ENCODE assay signal across 9 mouse cellular contexts in genomic region chr1:39911446-39911845, GRCm38 (mm10). TPM values are rescaled to one million over a fixed set of nuclear protein-coding genes. Genes with fewer than 3 reads are reported as not detected.
DNase-seq lines count a peak whose midpoint lies in the region; ATAC-seq and TF ChIP-seq lines count a peak whose summit lies in the region.
"Had no signal": no experiment of that assay in that cellular context is flagged by ENCODE, and none has a peak within 500 bp of the region (broad histone marks: within the 10 kb centered on the region; RNA-seq: fewer than 3 reads in every experiment).

No protein-coding gene starts in this region.

- no peaks in the 10 kb centered on the region for H3K27me3 ChIP-seq in Patski
- H3K27me3 ChIP-seq in forebrain, postnatal 0 days (ENCODE audit: insufficient read depth, low read length): no peaks in the 10 kb centered on the region
- H3K27me3 ChIP-seq in liver, embryonic 11.5 days (replicated peaks; ENCODE audit: control insufficient read depth, insufficient read depth, low read length): no peaks in the 10 kb centered on the region
- no peaks in the 10 kb centered on the region for H3K27me3 ChIP-seq in small intestine, adult 2 months (ENCODE audit: control insufficient read depth, insufficient read depth, low read length)
- H3K27me3 ChIP-seq: heart, embryonic 15.5 days had no signal

- no peak for ATAC-seq in Patski
- peak; percentile 71 for ATAC-seq in forebrain, postnatal 0 days
- 0 out of 2 replicates have a peak, but pooled peaks have one; percentile 7 for ATAC-seq in liver, embryonic 11.5 days (replicated peaks; ENCODE audit: low FRiP score)

- no peak overlapping the region for H3K4me2 ChIP-seq in forebrain, postnatal 0 days (ENCODE audit: low read depth)
- H3K4me2 ChIP-seq in liver, embryonic 11.5 days: no peak overlapping the region
- H3K4me2 ChIP-seq: heart, embryonic 15.5 days had no signal

- CTCF ChIA-PET in Patski (lab: Charles Lee): interaction anchor here (0.7 to 3.0 kb wide), 9 partner anchors 9 to 150 kb away, joined by 3 to 27 read pairs (median 5); no protein-coding TSS in a partner anchor

- no peak overlapping the region for H3K27ac ChIP-seq in forebrain, postnatal 0 days (ENCODE audit: low read depth, low read length)
- no peak overlapping the region for H3K27ac ChIP-seq in liver, embryonic 11.5 days (ENCODE audit: low read depth, low read length)
- H3K27ac ChIP-seq in small intestine, adult 2 months (ENCODE audit: insufficient read depth, low read depth, low read length): no peak overlapping the region
- H3K27ac ChIP-seq: heart, embryonic 15.5 days had no signal

- no peak for TF ChIP-seq POLR2A in small intestine, adult 2 months (IDR thresholded peaks at IDR 0.05; ENCODE audit: low read depth, low read length)

- intact Hi-C loops in left cerebral cortex, postnatal 14 days (cut with DNase I): no loop called here

- no peak overlapping the region for H3K4me3 ChIP-seq in forebrain, postnatal 0 days (ENCODE audit: low read depth, low read length)
- H3K4me3 ChIP-seq in liver, embryonic 11.5 days (ENCODE audit: low read depth, low read length): no peak overlapping the region
- H3K4me3 ChIP-seq in small intestine, adult 2 months (ENCODE audit: low read depth, low read length): no peak overlapping the region
- H3K4me3 ChIP-seq: heart, embryonic 15.5 days had no signal

- TF ChIP-seq CTCF in Patski (IDR thresholded peaks at IDR 0.05): peak; percentile 82
- peak; percentile 89 for TF ChIP-seq CTCF in forebrain, postnatal 0 days (IDR thresholded peaks at IDR 0.05; ENCODE audit: low read depth)
- TF ChIP-seq CTCF in small intestine, adult 2 months (IDR thresholded peaks at IDR 0.05; ENCODE audit: extremely low read depth, insufficient read length, insufficient replicate concordance, low read depth, low read length): peak; percentile 77; the same call in 1 of the 2 replicates

- H3K9me3 ChIP-seq in forebrain, postnatal 0 days (ENCODE audit: low read length): no peaks in the 10 kb centered on the region
- H3K9me3 ChIP-seq in liver, embryonic 11.5 days (ENCODE audit: control insufficient read depth, low read length): peaks cover 4% of the 10 kb centered on the region; the same call in 1 of the 2 replicates
- H3K9me3 ChIP-seq: heart, embryonic 15.5 days had no signal

- DNase-seq in cerebellum, adult 18-20 months: peak; percentile 56 to 63
- no peak for DNase-seq in cerebellum, adult 11-12 months
- DNase-seq in left cerebral cortex, postnatal 14 days (ENCODE audit: low spot score in 2 of 2): peak; percentile 65 to 77
- DNase-seq in left cerebral cortex, adult 11 months (ENCODE audit: low spot score): no peak
- no peak for DNase-seq in Patski (ENCODE audit: low read depth, low spot score)
- peak; percentile 76 for DNase-seq in forebrain, postnatal 0 days
- DNase-seq in liver, embryonic 11.5 days (ENCODE audit: low spot score): no peak

- WGBS in forebrain, postnatal 0 days: 24% methylated on average over 3 of the region's 3 CpGs
- 63% methylated on average over 3 of the region's 3 CpGs for WGBS in liver, embryonic 11.5 days
- 27% methylated on average over 3 of the region's 3 CpGs for WGBS in small intestine, adult 2 months

- H3K9ac ChIP-seq in forebrain, postnatal 0 days: no peak overlapping the region
- no peak overlapping the region for H3K9ac ChIP-seq in liver, embryonic 11.5 days (ENCODE audit: low read depth, low read length)
- H3K9ac ChIP-seq: heart, embryonic 15.5 days had no signal

- POLR2A ChIA-PET in Patski (lab: Charles Lee): interaction anchor here (1.5 kb wide), 1 partner anchor 9 kb away, joined by 6 read pairs; no protein-coding TSS in a partner anchor

- in situ Hi-C loops in Patski (cut with MboI; ENCODE audit: low pct_unique_long_range_greater_than_20kb): no loop called here

- H3K36me3 ChIP-seq in forebrain, postnatal 0 days (ENCODE audit: insufficient read depth): peaks cover 25% of the 10 kb centered on the region
- peaks cover 5% of the 10 kb centered on the region for H3K36me3 ChIP-seq in liver, embryonic 11.5 days (ENCODE audit: control insufficient read depth, insufficient read depth, low read length)
- peaks cover 8% of the 10 kb centered on the region for H3K36me3 ChIP-seq in small intestine, adult 2 months (ENCODE audit: control insufficient read depth, insufficient read depth, low read length)

- H3K4me1 ChIP-seq in forebrain, postnatal 0 days (ENCODE audit: insufficient read depth): peaks cover 17% of the 10 kb centered on the region
- H3K4me1 ChIP-seq in liver, embryonic 11.5 days (replicated peaks; ENCODE audit: control insufficient read depth, insufficient read depth, low read length): peaks cover 3% of the 10 kb centered on the region; the same call in 1 of the 2 replicates
- H3K4me1 ChIP-seq in small intestine, adult 2 months (ENCODE audit: control insufficient read depth, insufficient read depth, insufficient read length, low read length): peaks cover 7% of the 10 kb centered on the region; the same call in 1 of the 2 replicates

RNA-seq across cellular contexts. Expression of gene Map4k4, which starts 10.7 kb away (rescaled TPM):
- total RNA-seq in left cerebral cortex, postnatal 14 days (2021): 100 to 1,000 TPM; 145 to 157 TPM
- polyA plus RNA-seq in Patski (2021): 173 TPM
- total RNA-seq in forebrain, postnatal 0 days (2014; rRNA removed): 201 and 241 TPM in 2 replicates
- 11.9 and 21.3 TPM in 2 replicates for polyA plus RNA-seq in forebrain, postnatal 0 days (2015; fragmentation: Nextera tagmentation; extraction: Ambion mirVana)
- polyA plus RNA-seq in liver, embryonic 11.5 days (2014; fragmentation: Nextera tagmentation; extraction: Ambion mirVana): 12.5 and 13.6 TPM in 2 replicates
- 16.7 and 41.0 TPM in 2 replicates for polyA plus RNA-seq in small intestine, adult 2 months (2012; rRNA removed)

Comparison
In these comparisons a context has a peak if more than half of its experiments do, and no peak if none do; other contexts are left out.
1. DNase-seq: peak in cerebellum, adult 18-20 months (2 of 2), left cerebral cortex, postnatal 14 days (2 of 2) and forebrain, postnatal 0 days (single experiment); none in cerebellum, adult 11-12 months (single experiment), left cerebral cortex, adult 11 months (single experiment), Patski (single experiment) and liver, embryonic 11.5 days (single experiment).
2. Peak in every context shown above with its lines, with median percentiles within 50 percentile points of each other: CTCF ChIP-seq.